Mouse (Mus musculus): ENCODE measurements around the gene Creb5. TPM values are rescaled to one million over a fixed set of nuclear protein-coding genes. Genes with fewer than 3 reads are reported as not detected.

Creb5 gene
- polyA plus RNA-seq, 1 experiment from 2014 or later = 0.28 TPM

DNA sequence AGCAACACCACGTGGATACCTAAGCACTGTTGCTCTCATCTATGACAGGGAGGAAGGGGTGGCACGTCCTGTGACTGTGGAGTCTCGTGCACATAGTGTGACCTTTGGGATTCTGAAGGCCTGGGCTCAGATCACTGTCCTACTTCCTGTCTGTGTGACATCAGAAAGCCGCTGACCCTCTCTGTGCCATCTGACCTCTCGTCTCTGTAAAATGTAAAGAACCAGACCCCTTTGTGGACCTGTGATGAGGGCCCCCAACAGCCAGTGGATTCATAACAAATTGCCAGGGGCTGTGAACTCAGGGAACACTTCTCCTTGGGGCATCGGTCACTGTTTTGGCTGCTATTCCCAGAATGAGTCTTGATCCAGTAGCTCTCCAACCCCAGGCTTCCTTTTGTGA is 289.8 kb downstream of the Creb5 start:
- ATAC-seq (ENCODE audit: low read depth) (no peak), DNase-seq (no peak)
- Histone ChIP-seq H3K4me2 (no peak overlapping the region), H3K27ac (no peak overlapping the region), H3K4me3 (replicated peaks) (no peak overlapping the region), H3K4me1 (replicated peaks) (no peaks in the 10 kb centered on the region; the same call in 1 of the 2 replicates), H3K27me3 (no peaks in the 10 kb centered on the region), H3K36me3 (no peaks in the 10 kb centered on the region), H3K9ac (no peak overlapping the region), H3K9me3 (replicated peaks) (no peaks in the 10 kb centered on the region)
- WGBS (ENCODE audit: insufficient replicate concordance) = 47% methylated on average over 6 of the region's 6 CpGs

DNA sequence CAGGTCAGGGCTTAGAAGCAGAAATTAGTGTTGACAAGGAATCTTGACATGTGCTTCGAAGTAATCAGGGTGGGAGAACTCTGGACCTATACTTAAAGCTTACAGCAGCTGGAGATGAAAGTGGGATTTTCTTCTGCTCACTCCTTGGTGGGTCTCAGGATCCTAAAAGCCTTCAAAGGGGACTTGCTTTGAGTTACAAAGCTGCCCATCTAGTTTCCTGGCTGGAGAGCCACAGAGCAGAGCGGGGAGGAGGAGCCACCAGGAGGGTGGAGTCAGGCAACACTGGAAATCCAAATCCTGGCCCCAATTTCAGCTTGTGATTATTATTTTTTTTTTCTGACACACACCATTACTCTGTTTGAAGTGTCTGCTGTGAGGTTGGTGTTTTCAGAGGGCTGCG is 290.7 kb downstream of the Creb5 start:
- no peaks in the 10 kb centered on the region; the same call in 1 of the 2 replicates for H3K4me1 ChIP-seq (replicated peaks)
- no peaks in the 10 kb centered on the region for H3K27me3 ChIP-seq
- no peak overlapping the region for H3K4me3 ChIP-seq (replicated peaks)
- H3K27ac ChIP-seq = no peak overlapping the region
- DNase-seq (no peak), ATAC-seq (ENCODE audit: low read depth) (no peak)
- no peak overlapping the region for H3K4me2 ChIP-seq
- 68% methylated on average over 3 of the region's 3 CpGs for WGBS (ENCODE audit: insufficient replicate concordance)
- H3K9me3 ChIP-seq (replicated peaks) = no peaks in the 10 kb centered on the region
- H3K36me3 ChIP-seq = no peaks in the 10 kb centered on the region
- no peak overlapping the region for H3K9ac ChIP-seq

DNA sequence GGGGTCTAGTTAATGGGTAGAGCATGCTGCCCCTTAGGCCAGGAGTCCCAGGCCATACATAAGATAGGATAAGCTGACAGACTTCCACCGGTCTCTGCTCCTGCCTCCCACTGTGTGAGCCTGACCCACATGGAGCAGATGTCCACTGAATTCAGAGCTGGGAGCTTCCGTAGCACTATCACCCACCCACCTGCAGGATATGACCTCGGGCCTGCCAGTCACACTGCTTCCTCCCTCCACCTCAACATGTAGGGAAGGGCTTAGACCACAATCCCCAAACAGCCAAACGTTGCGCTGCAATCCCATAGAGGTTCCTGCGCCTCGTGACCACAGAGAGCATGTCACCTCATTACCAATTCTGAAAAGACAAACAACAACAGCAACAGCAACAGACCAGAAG is 293.3 kb downstream of the Creb5 start:
- ATAC-seq (ENCODE audit: low read depth) (no peak), DNase-seq (no peak)
- no peaks in the 10 kb centered on the region for H3K36me3 ChIP-seq
- H3K27me3 ChIP-seq = no peaks in the 10 kb centered on the region
- H3K4me3 ChIP-seq (replicated peaks) = no peak overlapping the region
- no peaks in the 10 kb centered on the region for H3K9me3 ChIP-seq (replicated peaks)
- no peak overlapping the region for H3K4me2 ChIP-seq
- 24% methylated on average over 7 of the region's 7 CpGs for WGBS (ENCODE audit: insufficient replicate concordance)
- H3K4me1 ChIP-seq (replicated peaks) = no peaks in the 10 kb centered on the region
- H3K27ac ChIP-seq = no peak overlapping the region
- H3K9ac ChIP-seq = no peak overlapping the region

DNA sequence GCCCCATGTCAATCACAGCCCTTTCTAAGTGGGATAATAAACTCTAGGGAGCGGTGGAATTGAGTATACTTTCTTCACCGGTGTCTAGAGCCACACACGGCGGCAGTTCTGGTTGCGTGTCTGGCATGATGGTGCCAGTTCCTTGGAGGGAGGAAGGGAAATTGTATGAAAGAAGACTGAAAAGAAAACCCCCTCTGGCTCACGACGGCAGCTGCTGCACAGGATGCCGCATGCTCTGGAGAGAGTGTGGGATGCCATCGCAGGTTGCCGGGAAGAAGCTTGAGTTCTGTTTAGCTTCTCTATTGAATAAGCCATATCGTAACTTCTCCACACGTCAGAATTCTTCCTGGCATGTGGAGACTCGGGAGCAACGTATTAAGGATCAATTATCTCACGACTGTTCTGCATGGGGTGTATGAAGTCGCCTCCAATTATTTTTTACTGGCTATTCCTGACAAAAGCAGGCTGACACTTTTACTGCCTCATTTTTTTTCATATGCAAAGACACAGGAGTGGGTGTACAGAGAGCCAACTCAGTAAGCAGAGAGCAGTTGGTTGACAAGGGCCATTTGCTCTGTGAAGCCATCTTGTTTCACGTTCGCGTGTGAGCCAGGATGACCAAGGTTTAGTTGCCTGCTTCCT is 296.3 kb downstream of the Creb5 start:
- H3K36me3 ChIP-seq = no peaks in the 10 kb centered on the region
- H3K4me2 ChIP-seq = no peak overlapping the region
- H3K9me3 ChIP-seq (replicated peaks) = no peaks in the 10 kb centered on the region
- H3K9ac ChIP-seq = no peak overlapping the region
- DNase-seq = no peak
- no peaks in the 10 kb centered on the region for H3K27me3 ChIP-seq
- ATAC-seq (ENCODE audit: low read depth) = no peak
- no peak overlapping the region for H3K4me3 ChIP-seq (replicated peaks)
- WGBS (ENCODE audit: insufficient replicate concordance) = 70% methylated on average over 19 of the region's 19 CpGs
- H3K4me1 ChIP-seq (replicated peaks) = no peaks in the 10 kb centered on the region
- H3K27ac ChIP-seq = no peak overlapping the region

DNA sequence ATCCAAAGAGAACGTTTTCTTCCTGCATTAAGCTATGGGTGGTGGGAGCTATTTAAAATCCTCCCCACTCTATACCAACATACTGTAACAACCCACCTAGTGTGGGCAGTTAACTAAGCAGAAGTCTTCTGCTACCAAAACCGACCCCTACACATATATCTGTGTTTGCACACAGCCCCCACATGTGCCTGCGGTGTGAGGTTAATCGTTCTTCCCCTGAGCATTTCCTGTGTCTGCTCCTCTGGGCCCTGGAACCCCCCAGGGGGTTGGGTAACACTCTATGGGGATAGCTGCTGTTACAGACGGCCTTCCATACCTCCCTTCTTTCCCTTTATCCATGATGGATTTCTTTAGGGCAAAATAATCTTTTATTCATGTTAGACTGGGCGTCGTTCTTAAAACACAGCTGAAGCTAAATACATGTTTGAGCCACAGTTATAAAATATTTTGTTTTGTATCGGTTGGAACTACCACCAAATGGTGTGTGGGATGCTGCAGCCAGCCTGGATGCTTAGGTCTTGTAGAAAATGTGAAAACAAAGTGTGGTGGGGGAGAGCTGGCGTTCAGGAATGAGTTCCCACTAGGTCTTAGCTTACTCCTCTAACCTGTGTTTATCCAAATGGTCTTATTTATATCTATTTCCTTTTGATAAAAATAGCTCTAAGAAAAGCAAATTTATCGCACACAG is 297.8 kb downstream of the Creb5 start:
- Histone ChIP-seq H3K4me2 (no peak overlapping the region), H3K4me1 (replicated peaks) (no peaks in the 10 kb centered on the region), H3K9ac (no peak overlapping the region), H3K27me3 (no peaks in the 10 kb centered on the region), H3K27ac (no peak overlapping the region), H3K4me3 (replicated peaks) (no peak overlapping the region), H3K9me3 (replicated peaks) (no peaks in the 10 kb centered on the region), H3K36me3 (no peaks in the 10 kb centered on the region)
- WGBS (ENCODE audit: insufficient replicate concordance) = 18% methylated on average over 10 of the region's 10 CpGs
- no peak for ATAC-seq (ENCODE audit: low read depth)
- DNase-seq = no peak

DNA sequence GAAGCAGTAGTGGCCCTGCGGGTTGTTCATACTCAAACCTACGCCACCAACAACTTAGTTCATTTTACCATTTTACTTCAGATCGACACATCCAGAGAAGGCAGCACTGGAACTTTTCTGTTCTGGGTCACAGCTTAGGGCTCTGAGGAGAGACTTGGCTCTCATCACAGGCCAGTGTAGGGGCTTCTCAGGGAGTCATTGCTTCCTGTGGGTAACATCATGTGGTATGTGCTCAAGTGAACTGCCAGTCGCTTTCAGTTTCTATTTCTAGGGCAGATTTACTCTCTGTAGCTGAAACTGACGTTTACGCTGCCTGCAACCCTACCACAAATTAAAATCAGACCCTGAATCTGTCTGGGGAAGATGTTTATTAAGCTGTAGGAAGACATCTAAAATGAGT is 302.7 kb downstream of the Creb5 start:
- Histone ChIP-seq H3K4me3 (replicated peaks) (no peak overlapping the region), H3K36me3 (no peaks in the 10 kb centered on the region), H3K4me2 (no peak overlapping the region), H3K9ac (no peak overlapping the region), H3K27me3 (no peaks in the 10 kb centered on the region), H3K4me1 (replicated peaks) (no peaks in the 10 kb centered on the region), H3K27ac (no peak overlapping the region), H3K9me3 (replicated peaks) (no peaks in the 10 kb centered on the region)
- WGBS (ENCODE audit: insufficient replicate concordance) = 46% methylated on average over 6 of the region's 6 CpGs
- DNase-seq = no peak
- no peak for ATAC-seq (ENCODE audit: low read depth)

DNA sequence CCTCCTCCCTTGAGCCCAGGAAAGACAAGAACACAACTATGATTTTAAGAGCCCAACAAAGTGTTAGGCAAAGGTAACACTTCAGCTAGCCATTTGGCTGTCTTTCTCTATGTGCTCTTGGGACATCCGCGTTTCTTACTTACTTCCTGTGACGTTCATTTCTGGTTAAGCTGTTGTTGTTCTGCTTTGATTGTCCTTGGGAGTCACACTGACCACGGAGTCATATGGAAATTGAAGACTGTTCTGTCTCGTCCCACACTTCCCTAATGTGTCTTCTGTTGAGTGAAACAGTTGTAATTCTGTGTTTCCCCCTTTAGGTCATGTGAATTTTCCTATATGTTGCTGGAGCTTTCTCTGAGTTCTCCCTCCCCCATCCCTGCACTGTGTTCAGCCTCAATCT is 305.2 kb downstream of the Creb5 start:
- no peak overlapping the region for H3K9ac ChIP-seq
- H3K27ac ChIP-seq = no peak overlapping the region
- H3K4me1 ChIP-seq (replicated peaks) = no peaks in the 10 kb centered on the region
- ATAC-seq (ENCODE audit: low read depth) = no peak
- H3K9me3 ChIP-seq (replicated peaks) = no peaks in the 10 kb centered on the region
- H3K4me2 ChIP-seq = no peak overlapping the region
- H3K4me3 ChIP-seq (replicated peaks) = no peak overlapping the region
- no peaks in the 10 kb centered on the region for H3K36me3 ChIP-seq
- DNase-seq = no peak
- H3K27me3 ChIP-seq = no peaks in the 10 kb centered on the region
- 41% methylated on average over 5 of the region's 5 CpGs for WGBS (ENCODE audit: insufficient replicate concordance)

DNA sequence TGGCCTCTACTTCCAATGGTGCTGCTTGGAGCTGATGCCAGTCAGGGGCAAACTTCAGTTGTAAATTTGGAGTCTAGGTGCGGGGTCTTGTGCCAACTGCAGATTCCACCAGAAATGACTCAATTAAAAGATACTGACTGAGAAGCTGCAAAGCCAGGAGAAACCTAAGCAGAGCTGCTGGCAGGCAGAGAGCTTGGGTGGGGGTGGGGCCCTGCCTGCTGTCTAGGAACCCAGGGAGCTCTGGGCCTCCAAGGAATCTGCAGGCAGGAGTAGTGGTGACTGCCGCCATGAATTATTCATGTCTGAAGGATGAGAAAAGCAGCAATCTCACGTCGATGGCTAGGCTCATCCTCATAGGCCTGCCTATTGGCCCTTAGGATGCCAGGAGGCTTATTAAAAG is 306.5 kb downstream of the Creb5 start:
- Histone ChIP-seq H3K36me3 (no peaks in the 10 kb centered on the region), H3K27me3 (no peaks in the 10 kb centered on the region), H3K4me3 (replicated peaks) (no peak overlapping the region), H3K4me2 (no peak overlapping the region), H3K9me3 (replicated peaks) (no peaks in the 10 kb centered on the region), H3K4me1 (replicated peaks) (no peaks in the 10 kb centered on the region), H3K27ac (no peak overlapping the region), H3K9ac (no peak overlapping the region)
- ATAC-seq (ENCODE audit: low read depth) = no peak
- WGBS (ENCODE audit: insufficient replicate concordance) = 45% methylated on average over 4 of the region's 4 CpGs
- no peak for DNase-seq

DNA sequence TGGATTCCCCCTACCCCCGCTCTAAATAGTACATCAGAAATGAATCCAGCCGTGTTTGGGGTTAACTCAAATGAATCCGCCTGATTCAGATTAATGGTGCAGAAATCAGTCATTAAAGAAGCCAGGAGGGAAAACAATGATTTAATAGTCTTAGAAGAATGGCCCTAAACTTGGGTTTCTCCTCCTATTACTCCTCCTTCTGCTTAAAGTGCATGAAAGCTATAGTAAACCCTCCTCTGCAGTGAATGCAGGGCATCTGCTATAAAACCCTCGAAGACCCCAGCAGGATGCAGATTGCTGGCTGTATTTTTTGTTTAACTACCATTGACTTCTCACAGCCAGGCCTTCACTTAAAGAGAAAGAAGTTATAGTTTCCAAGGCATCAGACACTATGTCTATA is 307.2 kb downstream of the Creb5 start:
- DNase-seq = no peak
- Histone ChIP-seq H3K9me3 (replicated peaks) (no peaks in the 10 kb centered on the region), H3K27me3 (no peaks in the 10 kb centered on the region), H3K9ac (no peak overlapping the region), H3K4me3 (replicated peaks) (no peak overlapping the region), H3K27ac (no peak overlapping the region), H3K4me1 (replicated peaks) (no peaks in the 10 kb centered on the region), H3K4me2 (no peak overlapping the region), H3K36me3 (no peaks in the 10 kb centered on the region)
- 68% methylated on average over 4 of the region's 4 CpGs for WGBS (ENCODE audit: insufficient replicate concordance)
- no peak for ATAC-seq (ENCODE audit: low read depth)

DNA sequence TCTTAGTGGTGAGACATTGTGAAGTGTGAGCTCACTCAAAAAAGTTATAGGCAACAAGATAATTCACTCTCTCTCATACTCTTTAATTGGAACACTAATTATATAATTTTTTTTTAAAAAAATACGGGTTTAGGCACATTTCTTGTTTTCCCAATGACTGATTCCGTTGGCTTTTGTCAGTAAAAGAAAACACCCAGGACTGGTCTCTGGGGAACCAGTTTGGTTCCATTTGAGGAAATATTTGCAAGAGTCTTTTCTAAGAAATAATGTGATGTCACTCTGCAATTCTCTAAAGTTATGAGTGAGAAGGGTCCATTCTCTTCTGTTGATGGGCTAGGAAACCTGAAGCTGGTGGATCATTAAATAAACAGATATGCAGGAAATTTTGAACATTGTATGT is 309.3 kb downstream of the Creb5 start:
- H3K27ac ChIP-seq = no peak overlapping the region
- no peaks in the 10 kb centered on the region for H3K27me3 ChIP-seq
- no peak overlapping the region for H3K4me2 ChIP-seq
- no peak overlapping the region for H3K9ac ChIP-seq
- 57% methylated on average over 2 of the region's 2 CpGs for WGBS (ENCODE audit: insufficient replicate concordance)
- H3K36me3 ChIP-seq = no peaks in the 10 kb centered on the region
- ATAC-seq (ENCODE audit: low read depth) = no peak
- H3K4me1 ChIP-seq (replicated peaks) = no peaks in the 10 kb centered on the region
- no peaks in the 10 kb centered on the region for H3K9me3 ChIP-seq (replicated peaks)
- H3K4me3 ChIP-seq (replicated peaks) = no peak overlapping the region
- no peak for DNase-seq

DNA sequence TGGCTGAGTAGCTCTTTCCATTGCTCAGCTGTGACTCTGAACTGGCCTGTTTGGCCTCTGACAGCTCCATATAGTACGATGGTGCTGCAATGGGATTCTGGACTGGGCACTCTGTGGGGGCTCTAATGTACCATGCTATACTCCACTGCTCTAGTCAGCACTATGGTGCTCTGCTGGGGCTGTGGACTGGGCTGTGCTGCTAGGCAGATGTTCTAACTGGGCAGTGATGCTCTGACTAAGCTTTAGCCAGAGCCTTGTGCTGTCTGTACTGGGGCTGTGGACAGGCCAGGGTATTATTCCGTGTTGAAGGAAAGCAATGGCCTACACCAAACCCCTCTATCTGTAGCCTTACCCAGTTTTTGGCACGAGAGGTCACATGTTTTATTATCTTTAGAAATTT is 316.0 kb downstream of the Creb5 start:
- Histone ChIP-seq H3K9me3 (replicated peaks) (no peaks in the 10 kb centered on the region), H3K4me3 (replicated peaks) (no peak overlapping the region), H3K27me3 (no peaks in the 10 kb centered on the region), H3K36me3 (no peaks in the 10 kb centered on the region), H3K9ac (no peak overlapping the region), H3K27ac (no peak overlapping the region), H3K4me1 (replicated peaks) (no peaks in the 10 kb centered on the region), H3K4me2 (no peak overlapping the region)
- ATAC-seq (ENCODE audit: low read depth) = no peak
- no peak for DNase-seq
- WGBS (ENCODE audit: insufficient replicate concordance) = 69% methylated on average over 3 of the region's 3 CpGs

DNA sequence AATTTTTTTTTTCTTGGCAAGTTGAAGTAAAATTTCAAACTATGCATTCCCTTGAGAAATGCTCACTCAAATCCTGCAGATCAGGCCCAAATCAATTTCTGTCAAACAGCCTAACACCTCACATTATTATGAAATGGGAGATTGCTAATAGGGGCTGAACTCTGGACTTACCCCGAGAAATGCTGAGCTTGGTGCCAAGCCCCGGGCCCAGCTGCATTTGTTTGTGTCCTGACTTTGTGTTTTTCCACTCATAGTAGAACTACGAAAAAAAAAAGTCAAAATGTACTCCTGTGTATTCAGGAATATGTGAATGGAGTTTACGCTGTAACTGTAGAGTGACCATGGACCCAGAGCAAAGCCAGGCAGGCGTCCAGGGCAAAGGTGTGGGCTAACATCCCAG is 316.6 kb downstream of the Creb5 start:
- H3K9me3 ChIP-seq (replicated peaks) = no peaks in the 10 kb centered on the region
- WGBS (ENCODE audit: insufficient replicate concordance) = 65% methylated on average over 5 of the region's 5 CpGs
- no peak for ATAC-seq (ENCODE audit: low read depth)

More for the DNA sequence above, 316.6 kb downstream of the Creb5 start:
- H3K9ac ChIP-seq = no peak overlapping the region
- H3K4me1 ChIP-seq (replicated peaks) = no peaks in the 10 kb centered on the region
- no peaks in the 10 kb centered on the region for H3K36me3 ChIP-seq
- H3K4me2 ChIP-seq = no peak overlapping the region
- H3K4me3 ChIP-seq (replicated peaks) = no peak overlapping the region
- no peaks in the 10 kb centered on the region for H3K27me3 ChIP-seq
- H3K27ac ChIP-seq = no peak overlapping the region
- DNase-seq = no peak

Data from liver, embryonic 13.5 days (tissue).